Mouse (Mus musculus) cerebellum, adult 18-20 months (tissue): ENCODE measurements around the gene Cyren.

ENCODE experiments used
- DNase-seq, 2 experiments: peaks; one replicate each; pipeline ENCODE4 v3.0.0; 2021

Cyren gene

GRCm38 (mm10) chr6:34877509-34878321 lies at the start of gene Cyren:
TSS of gene Cyren (minus strand) at chr6:34878060.
- DNase-seq = peak; percentile 87 to 94

- no peak for DNase-seq
Observed at GRCm38 (mm10) chr6:34927594-34927993, 49.7 kb upstream of the Cyren start.

GRCm38 (mm10) chr6:34927156-34927555 lies 49.3 kb upstream of the Cyren start:
- DNase-seq = peak; percentile 70 to 76

- DNase-seq = no peak
Observed at GRCm38 (mm10) chr6:34921941-34922340, 44.1 kb upstream of the Cyren start.

DNA sequence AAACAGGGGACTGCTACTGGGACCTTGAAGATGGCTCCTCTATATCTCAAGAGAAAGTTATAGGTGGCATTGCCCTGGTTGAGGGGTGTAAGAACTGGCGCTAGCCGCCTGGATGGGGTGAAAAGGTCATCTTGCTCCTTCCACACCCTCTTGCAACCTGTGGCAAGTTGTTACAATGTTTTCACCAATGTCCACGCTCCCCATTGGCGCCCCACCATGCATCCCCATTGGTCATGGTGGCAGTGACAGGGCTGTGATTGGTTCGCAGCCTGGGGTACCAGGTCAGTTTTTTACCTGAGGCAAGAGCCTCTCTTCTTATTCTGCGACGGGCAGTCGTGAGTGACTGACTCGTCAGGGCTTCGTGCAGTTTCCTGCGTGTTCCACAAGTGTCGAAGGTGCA lies 42.8 kb upstream of the Cyren start:
- no peak for DNase-seq

GRCm38 (mm10) chr6:34919956-34920355 lies 42.1 kb upstream of the Cyren start, which contains the start of gene Stra8:
TSS of gene Stra8 (plus strand) at chr6:34920163.
- DNase-seq = no peak

DNA sequence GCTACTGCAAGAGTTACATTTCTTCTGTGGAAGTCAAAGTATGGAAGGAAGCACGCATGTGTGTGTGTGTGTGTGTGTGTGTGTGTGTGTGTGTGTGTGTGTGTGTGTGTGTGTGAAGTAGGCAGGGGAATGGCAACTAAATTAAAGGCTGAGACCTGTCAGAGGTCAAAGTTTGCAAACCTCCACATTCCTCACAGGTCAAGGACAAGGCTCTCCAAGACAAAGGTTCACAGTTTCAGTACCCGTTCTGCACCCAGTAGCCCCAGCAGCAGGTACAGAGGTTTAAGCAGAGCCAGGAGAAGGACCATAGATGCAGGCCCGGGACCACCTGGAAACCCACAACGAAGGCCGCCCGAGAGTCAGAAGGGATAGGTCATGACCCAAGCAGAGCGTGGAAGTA lies 41.3 kb upstream of the Cyren start:
- DNase-seq = no peak

DNA sequence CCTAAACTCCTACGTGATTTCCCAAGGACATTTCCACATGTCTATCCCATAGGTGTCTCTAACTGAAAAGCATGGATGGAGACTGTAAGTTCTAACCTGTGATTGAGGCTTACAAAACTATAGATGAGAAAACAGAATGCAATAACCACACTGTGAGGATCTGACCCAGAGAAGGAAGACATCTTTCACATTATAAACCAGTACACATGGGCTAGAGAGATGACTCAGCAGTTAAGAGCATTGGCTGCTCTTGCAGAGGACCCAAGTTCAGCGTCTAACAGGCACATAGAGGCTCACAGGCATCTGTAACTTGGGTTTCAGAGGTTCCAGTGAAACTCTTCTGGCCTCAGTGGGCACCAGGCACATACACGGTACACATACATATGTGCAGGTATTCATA lies 36.6 kb upstream of the Cyren start:
- no peak for DNase-seq

DNA sequence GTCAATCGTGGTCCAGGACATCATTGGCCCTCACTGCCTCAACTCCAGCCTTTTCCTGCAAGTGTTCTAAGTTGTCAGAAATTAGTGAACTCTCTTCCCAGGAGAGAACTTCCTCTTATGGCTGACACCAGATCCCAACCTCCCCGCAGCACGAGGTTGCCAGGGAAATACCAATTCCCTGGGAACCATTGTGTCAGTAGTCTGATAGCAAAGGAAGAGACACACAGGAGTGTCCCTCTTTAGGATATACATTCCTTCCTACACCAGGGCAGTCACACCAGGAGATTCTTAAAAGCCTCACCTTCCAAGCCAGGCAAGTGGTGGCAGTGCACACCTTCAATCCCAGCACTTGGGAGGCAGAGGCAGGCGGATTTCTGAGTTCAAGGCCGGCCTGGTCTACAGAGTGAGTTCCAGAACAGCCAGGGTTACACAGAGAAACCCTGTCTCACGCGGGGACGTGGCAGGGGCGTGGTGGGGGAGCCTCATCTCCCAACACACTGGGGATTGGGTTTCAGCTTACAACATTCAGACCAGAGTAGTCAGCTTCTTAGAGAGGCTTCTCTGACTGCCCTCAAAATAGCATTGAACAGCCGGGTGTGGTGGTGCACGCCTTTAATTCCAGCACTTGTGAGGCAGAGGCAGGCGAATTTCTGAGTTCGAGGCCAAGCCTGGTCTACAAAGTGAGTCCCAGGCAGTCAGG lies 35.6 kb upstream of the Cyren start:
- no peak for DNase-seq

DNA sequence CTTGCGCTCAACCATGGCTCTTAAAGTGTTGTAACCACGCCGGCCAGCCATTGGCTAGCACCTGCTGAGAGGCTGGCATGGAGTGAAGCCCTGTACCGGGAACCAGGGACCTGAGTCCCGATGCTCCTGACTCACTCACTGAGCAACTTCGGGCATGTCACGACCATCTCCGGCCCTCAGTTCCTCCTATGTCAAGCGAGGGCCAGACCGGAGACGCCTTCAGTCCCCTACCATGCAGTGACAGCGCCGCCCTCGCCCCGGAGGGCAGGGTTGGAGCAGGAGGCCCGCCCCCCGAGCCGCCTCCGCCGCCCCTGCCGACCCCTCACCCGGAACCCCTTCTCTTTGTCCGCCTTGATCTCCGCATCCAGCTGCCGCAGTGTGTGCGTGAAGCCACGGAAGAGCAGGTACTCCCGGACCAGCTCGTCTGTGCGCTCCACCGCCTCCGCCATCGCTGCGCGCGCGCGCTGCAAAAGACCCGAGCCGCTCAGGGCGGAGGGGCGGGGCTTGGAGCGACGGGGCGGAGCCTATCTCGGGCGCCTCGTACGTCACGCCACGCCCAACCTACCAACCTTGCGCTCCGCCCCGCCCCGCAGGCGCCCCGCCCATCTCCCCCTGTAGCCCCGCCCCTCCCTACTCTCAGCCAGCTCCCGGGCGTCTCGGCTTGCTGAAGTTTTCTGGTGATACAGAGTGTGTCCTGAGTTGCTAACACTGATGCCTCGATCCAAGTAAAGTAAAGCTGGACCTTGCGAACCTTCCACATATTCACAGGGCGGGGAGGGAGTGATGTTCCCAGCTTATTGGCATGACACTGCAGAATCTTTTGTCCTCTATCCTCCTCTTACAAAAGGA lies 32.7 kb upstream of the Cyren start, which contains the start of gene Wdr91:
TSS of gene Wdr91 (minus strand) at position 506 of the 849 bp plus-strand sequence.
- peak; percentile 86 to 95 for DNase-seq

- DNase-seq = no peak
Observed at GRCm38 (mm10) chr6:34909631-34910345, 31.9 kb upstream of the Cyren start.

GRCm38 (mm10) chr6:34907696-34908260 lies 29.9 kb upstream of the Cyren start:
- DNase-seq = no peak

- no peak for DNase-seq
Observed at GRCm38 (mm10) chr6:34907121-34907614, 29.3 kb upstream of the Cyren start.

DNA sequence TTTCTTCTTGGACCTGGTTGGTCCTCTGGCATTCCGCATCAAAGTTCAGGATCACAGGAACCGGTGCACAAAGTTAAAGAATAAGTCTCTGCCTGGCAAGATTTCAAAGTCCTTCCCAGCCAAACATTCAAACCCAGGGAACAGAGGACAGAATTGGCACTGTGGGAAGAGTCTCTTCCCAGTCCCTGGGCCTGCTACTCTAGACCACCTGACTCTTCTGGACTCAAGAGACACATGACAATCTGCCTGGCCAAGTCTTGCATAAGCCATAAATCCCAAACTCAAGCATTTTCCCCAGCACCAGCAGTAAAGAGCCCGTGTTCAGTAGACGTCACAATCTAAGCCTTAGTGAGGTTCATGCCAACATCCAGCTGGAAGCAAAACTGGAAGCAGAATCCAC lies 28.8 kb upstream of the Cyren start:
- DNase-seq = no peak

GRCm38 (mm10) chr6:34906125-34906524 lies 28.3 kb upstream of the Cyren start:
- no peak for DNase-seq

- no peak for DNase-seq
Observed at GRCm38 (mm10) chr6:34904361-34904760, 26.5 kb upstream of the Cyren start.

GRCm38 (mm10) chr6:34903851-34904250 lies 26.0 kb upstream of the Cyren start:
- DNase-seq = no peak

DNA sequence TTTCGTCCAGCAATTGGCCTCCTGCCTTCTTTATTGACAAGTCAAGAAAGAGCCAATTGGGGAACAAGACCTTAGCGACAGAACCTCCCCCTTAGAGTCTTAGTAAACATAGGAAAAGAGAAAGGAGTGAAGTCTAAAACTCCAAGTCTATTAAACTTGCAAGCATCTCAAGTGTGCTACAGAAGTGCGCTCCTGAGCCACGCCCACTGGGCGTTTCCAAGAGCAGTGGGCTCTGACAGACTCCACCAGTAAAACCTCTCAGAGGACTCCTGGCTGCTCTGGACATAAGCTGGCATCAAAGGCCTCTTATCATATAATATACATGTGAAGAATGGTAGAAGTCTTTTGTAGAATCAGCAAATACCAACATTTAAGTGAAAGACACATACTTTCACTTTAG lies 25.6 kb upstream of the Cyren start:
- no peak for DNase-seq

DNA sequence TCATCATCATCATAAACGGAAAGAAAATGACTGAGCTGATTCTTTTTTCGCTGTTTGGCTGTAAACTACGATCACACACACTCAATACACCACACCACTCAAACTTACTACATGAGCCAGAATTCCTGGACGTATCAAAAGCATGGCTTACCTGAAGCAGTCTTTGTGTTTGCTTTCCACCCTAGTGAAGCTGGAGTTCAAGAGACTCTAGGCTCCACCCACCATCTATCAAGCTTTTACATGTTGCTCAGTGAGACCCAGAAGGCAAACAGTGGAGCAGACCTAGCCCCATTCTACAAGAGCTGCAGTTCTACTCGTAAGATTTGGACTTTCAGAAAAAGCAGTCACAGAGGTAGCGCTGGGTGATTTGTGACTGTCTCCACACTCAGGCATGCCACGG lies 24.7 kb upstream of the Cyren start:
- no peak for DNase-seq

DNA sequence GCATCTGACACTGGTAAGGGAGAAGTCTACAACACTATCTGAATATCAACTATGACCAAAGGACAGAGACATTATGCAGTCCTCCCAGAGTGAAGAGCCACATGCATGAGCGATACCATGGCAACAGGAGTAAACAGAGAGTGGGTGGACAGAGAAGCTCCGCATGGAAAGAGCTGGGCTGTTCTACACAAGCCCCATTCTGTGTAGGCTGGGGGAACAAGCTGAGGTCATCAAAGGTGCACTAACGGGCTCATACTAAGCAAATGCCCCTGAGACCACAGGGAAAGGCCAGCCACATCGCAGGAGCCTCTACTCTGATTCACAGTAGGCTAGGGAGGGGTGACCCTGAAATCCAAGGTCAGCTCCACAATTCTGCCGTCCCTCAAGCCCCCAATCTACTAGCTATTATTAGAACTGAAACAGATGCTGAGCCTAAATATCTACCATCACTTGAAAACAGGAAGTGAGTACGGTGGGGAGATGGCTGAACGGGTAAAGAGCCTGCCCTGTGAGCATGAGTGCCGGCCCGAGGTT lies 24.1 kb upstream of the Cyren start:
- no peak for DNase-seq

GRCm38 (mm10) chr6:34900990-34901389 lies 23.1 kb upstream of the Cyren start:
- DNase-seq = peak; percentile 56 to 57

GRCm38 (mm10) chr6:34899127-34899526 lies 21.3 kb upstream of the Cyren start:
- DNase-seq = no peak
